Mouse (Mus musculus) G1E (cell line): ENCODE data around the gene Coq8b. TPM values are rescaled to one million over a fixed set of nuclear protein-coding genes. Genes with fewer than 3 reads are reported as not detected.
A peak's percentile ranks its signal among the peaks of the same experiment; 100 is the strongest.

Experiments
- ATAC-seq: 2 replicates; pipeline ENCODE4 v1.8.0; 2016; ENCODE audit warnings: mild to moderate bottlenecking; ENCODE audit not compliant: insufficient number of reproducible peaks, poor library complexity, low FRiP score, severe bottlenecking; ENCODE audit errors: extremely low read depth
- DNase-seq: peaks from one replicate; pipeline ENCODE4 v3.0.0; 2012; ENCODE audit warnings: low spot score
- H3K27me3 ChIP-seq: 2 replicates; pipeline ENCODE4 v1.6.1; 2012; ENCODE audit warnings: mild to moderate bottlenecking, low read length, inconsistent platforms; ENCODE audit not compliant: insufficient read depth
- H3K36me3 ChIP-seq: replicated peaks from 2 replicates; pipeline ENCODE3; 2012; ENCODE audit warnings: mild to moderate bottlenecking, inconsistent platforms
- H3K4me1 ChIP-seq: 2 replicates; pipeline ENCODE4 v1.6.1; 2012; ENCODE audit warnings: low read depth, low read length, inconsistent platforms, mixed read lengths; ENCODE audit not compliant: insufficient read depth
- H3K4me3 ChIP-seq: 2 replicates; pipeline ENCODE4 v1.5.1; 2012; ENCODE audit warnings: low read depth, mild to moderate bottlenecking, inconsistent platforms, low read length, moderate library complexity, mixed read lengths
- H3K9me3 ChIP-seq: replicated peaks from 2 replicates; pipeline ENCODE4 v1.6.1; 2012; ENCODE audit warnings: inconsistent platforms
- CTCF ChIP-seq: IDR thresholded peaks from 2 replicates; pipeline ENCODE4 v1.5.1; 2012; ENCODE audit warnings: low read depth, low read length, inconsistent platforms, mixed read lengths
- GATA1 ChIP-seq: IDR thresholded peaks from 2 replicates; pipeline ENCODE4 v1.6.1; 2012; ENCODE audit warnings: borderline replicate concordance, low read length, inconsistent platforms, mixed read lengths
- GATA2 ChIP-seq: IDR thresholded peaks from 2 replicates; pipeline ENCODE4 v1.6.1; 2012; ENCODE audit warnings: low read depth, low read length, inconsistent platforms, borderline replicate concordance
- POLR2AphosphoS5 ChIP-seq: IDR thresholded peaks from 2 replicates; pipeline ENCODE4 v1.6.1; 2012; ENCODE audit warnings: low read depth, low read length, inconsistent platforms; ENCODE audit not compliant: insufficient replicate concordance
- TAL1 ChIP-seq: conservative IDR thresholded peaks from 2 replicates; pipeline ENCODE4 v1.6.1; 2012; ENCODE audit warnings: low read depth, low read length, inconsistent platforms, mixed read lengths
- polyA plus RNA-seq: library from polyadenylated mRNA; stranded (reverse); fragments of >175 nt; gene quantifications from 2 replicates; pipeline ENCODE4 v1.2.3, GENCODE M21; 2012
- total RNA-seq, 2 experiments: library from RNA; stranded (forward) in 1 of 2; stranded (reverse) in 1 of 2; fragments of 200-1000 nt in 1 of 2; fragments of >200 nt in 1 of 2; fragmentation: Nextera tagmentation in 1 of 2; gene quantifications; 2 replicates each; pipeline ENCODE4 v1.2.3; 2014 to 2017

Gene Coq8b
- total and polyA plus RNA-seq, 3 experiments, result 25.3 to 62.2 (median 30.4) TPM

DNA sequence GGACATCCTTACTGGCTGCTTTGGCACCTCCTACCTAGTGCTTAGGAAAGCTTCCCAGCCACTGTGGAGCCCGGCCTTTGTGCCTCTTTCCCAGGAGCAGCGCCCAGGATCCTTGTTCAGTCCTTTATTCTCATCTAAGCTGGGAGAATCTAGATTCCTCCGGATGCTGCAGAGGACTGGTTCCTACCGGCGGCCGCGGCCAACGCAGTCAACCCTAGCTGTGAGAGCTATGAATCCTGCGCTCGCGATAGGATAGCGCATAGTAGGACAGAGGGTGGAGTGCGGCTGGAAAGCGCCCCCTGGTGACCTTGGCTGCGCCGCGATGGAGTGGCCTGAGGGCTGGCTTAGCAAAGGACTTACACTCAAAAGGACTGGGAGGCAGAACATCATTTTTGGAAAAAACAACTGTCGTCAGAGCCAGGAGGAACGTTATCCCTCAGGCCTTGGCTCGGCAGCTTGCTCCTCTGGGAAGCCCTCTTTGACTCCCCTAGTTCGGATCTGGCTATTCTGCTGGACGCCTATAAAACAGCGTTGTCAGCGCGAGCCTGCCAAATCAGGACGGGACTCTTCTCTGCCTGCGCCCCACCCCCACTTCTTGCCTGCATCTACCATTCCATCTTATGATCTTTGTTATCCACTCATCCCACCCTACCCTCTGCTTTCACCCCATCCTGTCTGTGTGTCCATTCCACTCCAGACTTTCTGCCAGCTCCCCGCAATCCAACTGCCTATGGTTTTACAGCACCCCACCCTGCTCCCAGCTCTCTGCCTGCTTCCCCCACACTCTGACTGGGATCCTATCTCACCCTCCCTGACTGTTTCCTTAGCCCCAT is 52.3 kb downstream of the Coq8b start:
- DNase-seq (no peak), ATAC-seq (no peak)
- Histone ChIP-seq H3K4me1 (peaks cover 6% of the 10 kb centered on the region), H3K36me3 (no peaks in the 10 kb centered on the region), H3K27me3 (peaks cover 32% of the 10 kb centered on the region), H3K4me3 (no peak overlapping the region), H3K9me3 (no peaks in the 10 kb centered on the region)
- TF ChIP-seq CTCF (no peak), TAL1 (no peak), GATA1 (no peak)

GRCm38 (mm10) chr7:27285698-27286066 is 52.9 kb downstream of the Coq8b start:
- H3K27me3 ChIP-seq, result peaks cover 30% of the 10 kb centered on the region
- peaks cover 6% of the 10 kb centered on the region for H3K4me1 ChIP-seq
- H3K9me3 ChIP-seq, result no peaks in the 10 kb centered on the region
- ATAC-seq (peak; percentile 45), DNase-seq (peak; percentile 34)
- H3K36me3 ChIP-seq, result no peaks in the 10 kb centered on the region
- TF ChIP-seq GATA2 (no peak), CTCF (peak; percentile 31)
- no peak overlapping the region for H3K4me3 ChIP-seq

DNA sequence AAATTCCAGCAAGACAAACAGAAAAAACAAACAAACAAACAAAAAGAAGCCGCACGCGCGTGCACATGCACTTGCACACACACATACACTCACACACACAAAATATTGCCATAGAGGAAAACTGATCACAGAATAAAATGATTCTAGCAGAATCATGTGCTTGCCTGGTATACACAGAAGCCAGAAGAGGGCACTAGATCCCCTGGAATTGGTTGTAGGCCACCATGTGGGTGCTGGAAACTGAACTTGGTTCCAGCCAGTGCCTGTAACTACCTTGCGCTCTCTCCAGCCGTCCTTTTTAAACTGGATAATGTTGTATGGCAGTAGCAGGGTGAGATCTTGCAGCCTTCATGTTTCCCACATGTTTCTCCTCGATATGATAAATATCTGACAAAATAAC is 55.9 kb downstream of the Coq8b start:
- ATAC-seq (no peak), DNase-seq (no peak)
- H3K4me3 ChIP-seq, result no peak overlapping the region
- H3K27me3 ChIP-seq, result peaks cover 25% of the 10 kb centered on the region
- TF ChIP-seq GATA2, result no peak
- TF ChIP-seq TAL1, result no peak
- no peak for TF ChIP-seq CTCF
- no peaks in the 10 kb centered on the region for H3K36me3 ChIP-seq
- H3K9me3 ChIP-seq, result no peaks in the 10 kb centered on the region
- peaks cover 6% of the 10 kb centered on the region; the same call in 1 of the 2 replicates for H3K4me1 ChIP-seq

- no peaks in the 10 kb centered on the region for H3K9me3 ChIP-seq
- no peak overlapping the region for H3K4me3 ChIP-seq
- TF ChIP-seq GATA2 (no peak), CTCF (no peak), GATA1 (no peak), TAL1 (no peak), POLR2AphosphoS5 (no peak)
- peaks cover 13% of the 10 kb centered on the region for H3K27me3 ChIP-seq
- H3K4me1 ChIP-seq, result no peaks in the 10 kb centered on the region
- no peaks in the 10 kb centered on the region for H3K36me3 ChIP-seq
- no peak for DNase-seq
- ATAC-seq, result no peak
Measured at GRCm38 (mm10) chr7:27290555-27290954, 57.7 kb downstream of the Coq8b start.

DNA sequence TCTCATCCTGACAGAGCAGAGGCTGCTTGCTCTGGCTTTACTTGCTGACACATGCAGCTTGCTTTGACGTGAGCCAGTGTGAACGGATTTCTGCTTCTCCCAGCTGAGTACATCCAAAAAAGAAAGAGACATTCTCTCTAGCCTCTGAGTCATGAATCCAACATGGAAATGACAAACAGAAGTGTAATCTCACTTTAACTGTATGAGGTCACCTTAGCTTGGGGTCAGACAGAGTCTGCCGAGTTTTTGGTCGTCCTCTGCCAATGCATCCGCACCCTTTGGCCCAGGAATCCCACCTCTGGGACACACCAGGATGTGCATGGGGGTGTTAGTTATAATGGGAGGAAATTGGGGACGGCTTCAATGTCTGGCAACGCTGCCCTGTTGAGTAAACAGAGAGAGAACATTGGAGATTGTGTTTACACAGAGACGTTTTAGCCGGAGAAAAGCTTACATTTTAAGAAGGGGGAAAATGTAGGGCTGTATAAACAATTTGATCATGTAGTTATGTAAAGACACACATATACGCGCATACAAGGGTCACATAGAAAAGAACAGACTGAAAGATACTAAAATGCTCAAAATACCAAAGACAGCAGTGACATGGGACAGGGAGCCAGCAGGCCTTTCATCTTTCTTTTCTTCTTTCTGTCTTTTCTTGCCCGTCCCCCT is 59.1 kb downstream of the Coq8b start:
- H3K36me3 ChIP-seq, result no peaks in the 10 kb centered on the region
- H3K27me3 ChIP-seq, result peaks cover 4% of the 10 kb centered on the region; the same call in 1 of the 2 replicates
- no peak for ATAC-seq
- no peak overlapping the region for H3K4me3 ChIP-seq
- no peaks in the 10 kb centered on the region for H3K4me1 ChIP-seq
- H3K9me3 ChIP-seq, result no peaks in the 10 kb centered on the region
- DNase-seq, result no peak
- TF ChIP-seq GATA2 (no peak), POLR2AphosphoS5 (no peak), CTCF (no peak), GATA1 (no peak), TAL1 (no peak)

GRCm38 (mm10) chr7:27295956-27296355 is 63.1 kb downstream of the Coq8b start:
- Histone ChIP-seq H3K4me1 (no peaks in the 10 kb centered on the region), H3K4me3 (no peak overlapping the region), H3K27me3 (peaks cover 9% of the 10 kb centered on the region; the same call in 1 of the 2 replicates), H3K36me3 (no peaks in the 10 kb centered on the region), H3K9me3 (no peaks in the 10 kb centered on the region)
- TF ChIP-seq CTCF (no peak), TAL1 (no peak), GATA1 (no peak), GATA2 (no peak), POLR2AphosphoS5 (no peak)
- DNase-seq (no peak), ATAC-seq (no peak)

DNA sequence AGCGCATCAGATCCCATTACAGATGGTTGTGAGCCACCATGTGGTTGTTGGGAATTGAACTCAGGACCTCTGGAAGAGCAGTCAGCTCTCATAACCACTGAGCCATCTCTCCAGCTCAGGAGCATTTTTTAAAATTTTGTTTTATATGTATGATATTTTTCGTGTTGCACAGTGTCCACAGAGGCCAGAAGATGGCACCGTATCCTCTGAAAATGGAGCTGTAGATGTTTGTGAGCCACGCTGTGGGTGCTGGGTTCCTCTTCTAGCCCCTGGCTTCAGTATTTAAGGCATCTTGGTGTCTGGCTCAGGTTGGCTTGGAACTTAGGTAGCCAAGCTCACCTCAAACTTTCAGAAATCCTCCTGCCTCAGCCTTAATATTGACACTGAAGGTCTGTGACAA is 63.7 kb downstream of the Coq8b start:
- H3K27me3 ChIP-seq, result peaks cover 9% of the 10 kb centered on the region; the same call in 1 of the 2 replicates
- TF ChIP-seq POLR2AphosphoS5, result no peak
- no peak for TF ChIP-seq TAL1
- no peak for TF ChIP-seq GATA2

More for the DNA sequence above, 63.7 kb downstream of the Coq8b start:
- Histone ChIP-seq H3K4me3 (no peak overlapping the region), H3K9me3 (no peaks in the 10 kb centered on the region), H3K36me3 (no peaks in the 10 kb centered on the region), H3K4me1 (no peaks in the 10 kb centered on the region)
- ATAC-seq, result no peak
- no peak for DNase-seq
